Mouse (Mus musculus) left cerebral cortex, postnatal 36 days (tissue): ENCODE results near the gene Ifi47. TPM values are rescaled to one million over a fixed set of nuclear protein-coding genes. Genes with fewer than 3 reads are reported as not detected.

Experiments
- DNase-seq, 2 experiments: peaks; one replicate each; pipeline ENCODE4 v3.0.0; 2021 to 2022; ENCODE audit warnings: low spot score in 2 of 2, mixed read lengths in 1 of 2
- intact Hi-C: fragments of 180-260 bp; cut with DNase I; formaldehyde crosslinking; loops from one replicate; pipeline ENCODE4 v1.15.1; 2025
- total RNA-seq, 2 experiments: library from RNA; stranded (reverse); gene quantifications; 2 replicates each; pipeline ENCODE4 v1.2.3; 2021

Ifi47 gene
- total RNA-seq, 2 experiments from 2014 or later = 0.74 TPM; not detected in 1

DNA sequence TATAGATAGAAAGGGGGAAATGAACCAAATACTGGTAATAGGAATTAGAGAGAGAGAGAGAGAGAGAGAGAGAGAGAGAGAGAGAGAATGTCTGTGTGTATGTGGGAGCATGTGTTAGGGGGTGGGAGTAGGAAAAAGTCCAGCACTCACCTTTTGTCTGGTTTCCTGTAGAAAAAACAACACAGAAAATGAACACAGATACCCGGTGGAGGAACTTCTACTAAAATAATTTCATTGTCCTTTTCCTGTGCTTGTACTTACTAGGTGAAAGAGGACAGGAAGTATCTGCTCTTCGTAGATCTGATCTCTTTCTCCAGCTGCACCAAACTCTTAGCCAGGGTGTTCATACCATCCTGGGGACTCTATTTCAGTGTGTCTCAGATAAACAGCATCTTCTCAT is 37.8 kb downstream of the Ifi47 start:
- DNase-seq = no peak
- intact Hi-C loops = no loop called here

DNA sequence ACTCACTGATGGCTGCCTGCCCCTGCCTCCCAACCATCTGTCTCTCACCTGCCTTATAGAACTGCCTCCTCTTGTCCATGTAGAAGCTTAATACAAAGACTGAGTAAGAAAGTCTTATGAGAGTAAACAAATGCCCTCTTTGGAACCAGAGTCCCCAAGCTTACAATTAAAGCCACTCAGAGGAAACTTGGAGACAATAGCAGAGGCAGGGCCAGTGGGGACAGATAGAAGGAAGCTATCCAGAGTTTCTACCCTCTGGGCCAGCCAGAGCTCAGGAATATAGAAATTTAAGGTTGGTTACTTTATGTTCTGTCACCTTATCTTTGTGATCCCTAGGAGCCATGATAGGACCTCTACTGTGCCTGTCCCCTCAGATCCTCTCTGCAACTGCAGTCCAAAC is 38.4 kb downstream of the Ifi47 start, which contains the start of gene Olfr1396:
Olfr1396 (minus strand) TSS at position 101 of the 400 bp plus-strand sequence.
- DNase-seq = no peak
- intact Hi-C loops = no loop called here

DNA sequence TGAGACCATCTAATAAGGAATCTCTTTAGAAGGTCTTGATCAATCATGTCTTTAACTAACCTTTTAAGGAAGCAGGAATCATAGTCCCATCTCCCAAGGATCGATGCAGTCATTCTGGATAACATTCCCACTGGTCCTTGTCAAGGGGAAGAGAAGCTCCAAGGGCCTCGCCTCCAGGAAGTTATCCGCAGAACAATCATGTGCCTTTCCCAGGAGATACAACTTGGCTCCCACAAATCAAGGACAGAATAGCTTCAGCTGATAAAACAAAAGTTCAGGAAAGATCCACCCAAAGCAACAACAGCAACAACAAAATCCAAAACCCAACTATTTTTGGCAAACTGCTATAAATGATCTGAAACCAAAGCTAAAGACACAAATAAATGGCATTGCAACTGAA is 43.2 kb downstream of the Ifi47 start:
- DNase-seq = no peak
- intact Hi-C loops = no loop called here

DNA sequence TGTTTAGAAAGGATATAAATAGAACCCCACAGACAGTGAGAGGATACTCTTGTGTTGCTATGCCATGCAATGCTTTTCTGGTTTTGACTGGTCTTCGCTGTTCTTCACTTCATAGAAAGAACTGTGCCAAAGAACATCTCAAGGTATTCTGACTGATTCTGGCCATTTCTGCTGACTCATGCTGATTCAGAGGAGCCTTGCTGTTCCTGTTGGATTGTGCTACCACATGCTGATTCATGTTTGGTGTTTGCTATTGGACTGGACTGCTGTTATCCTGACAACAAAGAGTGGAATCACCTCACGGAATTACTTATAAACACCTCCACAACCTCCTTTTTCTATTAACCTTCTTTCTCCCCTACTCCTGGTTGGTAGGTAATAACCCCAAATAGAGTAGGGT is 47.8 kb downstream of the Ifi47 start:
- no peak for DNase-seq
- intact Hi-C loops = no loop called here

DNA sequence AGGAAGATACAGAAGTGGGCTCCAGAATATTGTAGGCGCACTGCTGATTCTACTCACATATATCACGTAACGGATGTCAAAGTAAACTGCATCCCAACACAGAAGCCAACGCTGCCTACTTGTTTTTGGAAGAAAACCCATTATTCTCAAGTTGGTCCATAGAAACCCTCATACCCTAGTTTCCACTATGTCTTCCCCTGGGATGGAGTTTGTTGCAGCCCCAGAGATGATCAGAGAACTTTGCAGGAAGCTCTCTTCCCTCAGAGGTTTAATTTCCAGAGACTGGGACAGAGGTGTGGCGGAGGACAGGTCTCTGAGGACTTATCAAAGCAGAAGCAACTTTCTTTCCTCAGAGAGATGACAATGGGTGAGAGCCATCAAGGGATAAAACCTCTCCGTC is 65.6 kb downstream of the Ifi47 start, which contains the start of gene Olfr1395:
Olfr1395 (plus strand) TSS at position 301 of the 400 bp plus-strand sequence.
- intact Hi-C loops = no loop called here
- no peak for DNase-seq

Other genes starting within 250 kb of the Ifi47 start
- gene Gm12184, start 249.9 kb upstream of the Ifi47 start, total RNA-seq = 1 to 10 TPM; 1.3 to 3.0 TPM
- gene Irgm1, start 204.9 kb upstream of the Ifi47 start, total RNA-seq = 1 to 10 TPM; 5.2 to 6.2 TPM
- gene Gm5431, start 174.4 kb upstream of the Ifi47 start, total RNA-seq = under 1 TPM; 0.16 to 0.22 TPM
- 1 to 10 TPM in 1 of 2 experiments, under 1 TPM in 1; 0.99 to 1.5 TPM for gene Psme2b, start 130.4 kb upstream of the Ifi47 start, total RNA-seq
- not detected for gene Olfr56, start 97.7 kb upstream of the Ifi47 start, total RNA-seq
- gene 9930111J21Rik1, start 97.2 kb upstream of the Ifi47 start, total RNA-seq = under 1 TPM; 0.81 to 0.95 TPM
- under 1 TPM; 0.15 to 0.20 TPM for gene Gm12185, start 84.4 kb upstream of the Ifi47 start, total RNA-seq
- under 1 TPM; 0.39 to 0.43 TPM for gene Tgtp1, start 82.4 kb upstream of the Ifi47 start, total RNA-seq
- 1 to 10 TPM; 1.1 to 1.2 TPM for gene 9930111J21Rik2, start 25.3 kb upstream of the Ifi47 start, total RNA-seq
- gene Tgtp2, start 12.4 kb upstream of the Ifi47 start, total RNA-seq = under 1 TPM in 1 of 2 experiments, not detected in 1; 0.18 TPM
- gene Olfr1396, start 38.3 kb downstream of the Ifi47 start, total RNA-seq = not detected
- gene Olfr1395, start 65.7 kb downstream of the Ifi47 start, total RNA-seq = not detected
- not detected for gene Olfr1394, start 77.8 kb downstream of the Ifi47 start, total RNA-seq
- not detected for gene Btnl9, start 110.6 kb downstream of the Ifi47 start, total RNA-seq
- gene Zfp62, start 126.7 kb downstream of the Ifi47 start, total RNA-seq = 10 to 100 TPM; 45.8 to 55.7 TPM
- 10 to 100 TPM; 66.0 to 78.6 TPM for gene Mgat1, start 167.6 kb downstream of the Ifi47 start, total RNA-seq
- gene Olfr1393, start 201.7 kb downstream of the Ifi47 start, total RNA-seq = under 1 TPM; 0.25 to 0.29 TPM
- not detected for gene Olfr1392, start 208.7 kb downstream of the Ifi47 start, total RNA-seq
- gene Olfr10, start 228.2 kb downstream of the Ifi47 start, total RNA-seq = not detected
- gene Olfr1391, start 246.2 kb downstream of the Ifi47 start, total RNA-seq = not detected